Mouse (Mus musculus) ovary, postnatal 14 days (tissue): ENCODE measurements at regions not wholly inside any gene's neighbourhood (a gene's known extent, or its start where the extent isn't known, plus 50 kb on each side); places are given as distances from the start of the nearest gene placed in this dataset.

Source experiments
- DNase-seq: peaks from one replicate; pipeline ENCODE4 v3.0.0; 2022; ENCODE audit warnings: low spot score

GRCm38 (mm10) chr13:116795041-116795440 lies 230.3 kb downstream of the Parp8 start:
- DNase-seq: no peak

- no peak for DNase-seq
Observed at GRCm38 (mm10) chr13:116781616-116782015, 243.7 kb downstream of the Parp8 start.

- no peak for DNase-seq
Observed at GRCm38 (mm10) chr13:116765491-116765890, 259.8 kb downstream of the Parp8 start.

- no peak for DNase-seq
Observed at GRCm38 (mm10) chr13:116759912-116760311, 265.4 kb downstream of the Parp8 start.

GRCm38 (mm10) chr13:116740825-116741224 lies 284.5 kb downstream of the Parp8 start:
- no peak for DNase-seq

GRCm38 (mm10) chr13:116723361-116724153 lies 301.8 kb downstream of the Parp8 start:
- no peak for DNase-seq

- peak; percentile 29 for DNase-seq
Observed at GRCm38 (mm10) chr13:116714809-116715208, 310.5 kb downstream of the Parp8 start.

GRCm38 (mm10) chr13:116711866-116712593 lies 313.3 kb downstream of the Parp8 start:
- DNase-seq: peak; percentile 63

- no peak for DNase-seq
Observed at GRCm38 (mm10) chr13:116711148-116711865, 314.0 kb downstream of the Parp8 start.

- no peak for DNase-seq
Observed at GRCm38 (mm10) chr13:116709671-116710070, 315.7 kb downstream of the Parp8 start.

- no peak for DNase-seq
Observed at GRCm38 (mm10) chr13:116708846-116709245, 316.5 kb downstream of the Parp8 start.

GRCm38 (mm10) chr13:116708456-116708780 lies 316.9 kb downstream of the Parp8 start:
- DNase-seq: no peak

- DNase-seq: no peak
Observed at GRCm38 (mm10) chr13:116707621-116708455, 317.5 kb downstream of the Parp8 start.

- no peak for DNase-seq
Observed at GRCm38 (mm10) chr13:116706401-116707330, 318.7 kb downstream of the Parp8 start.

GRCm38 (mm10) chr13:116705611-116706386 lies 319.5 kb downstream of the Parp8 start:
- no peak for DNase-seq

GRCm38 (mm10) chr13:116688714-116689113 lies 336.6 kb downstream of the Parp8 start:
- no peak for DNase-seq
